Mouse (Mus musculus) G1E (cell line): ENCODE measurements around the gene Gramd1b.

ENCODE experiments used
- CTCF ChIP-seq: IDR thresholded peaks from 2 replicates; pipeline ENCODE4 v1.5.1; 2012; ENCODE audit warnings: low read depth, low read length, inconsistent platforms, mixed read lengths
- GATA1 ChIP-seq: IDR thresholded peaks from 2 replicates; pipeline ENCODE4 v1.6.1; 2012; ENCODE audit warnings: borderline replicate concordance, low read length, inconsistent platforms, mixed read lengths
- TAL1 ChIP-seq: conservative IDR thresholded peaks from 2 replicates; pipeline ENCODE4 v1.6.1; 2012; ENCODE audit warnings: low read depth, low read length, inconsistent platforms, mixed read lengths

GRCm38 (mm10) chr9:40268748-40269102 is 262.5 kb downstream of the Gramd1b start:
- TF ChIP-seq CTCF (no peak), GATA1 (no peak), TAL1 (no peak)
